Mouse (Mus musculus) heart, adult 9 months (tissue): ENCODE data around the gene M6pr.
"Not testable (repeated sequence)": the region's sequence is repeated elsewhere in the genome, so short reads cannot be mapped to it uniquely, and the experiment has no call there.

Experiments used
- DNase-seq, 2 experiments: peaks; one replicate each; pipeline ENCODE4 v3.0.0; 2022; ENCODE audit warnings: low spot score in 2 of 2

Gene M6pr

GRCm38 (mm10) chr6:122341038-122341810, 32.7 kb downstream of the M6pr start:
- DNase-seq, result no peak

- no peak for DNase-seq
Observed at GRCm38 (mm10) chr6:122342125-122342524, 33.6 kb downstream of the M6pr start.

GRCm38 (mm10) chr6:122343719-122344118, 35.2 kb downstream of the M6pr start:
- no peak for DNase-seq

- DNase-seq, result no peak
Observed at GRCm38 (mm10) chr6:122344386-122345116, 36.0 kb downstream of the M6pr start.

GRCm38 (mm10) chr6:122345731-122346130, 37.2 kb downstream of the M6pr start:
- DNase-seq, result no peak

GRCm38 (mm10) chr6:122346399-122346798, 37.9 kb downstream of the M6pr start:
- DNase-seq, result no peak

- DNase-seq, result not testable (repeated sequence)
Observed at GRCm38 (mm10) chr6:122347326-122347725, 38.8 kb downstream of the M6pr start.

GRCm38 (mm10) chr6:122355909-122356308, 47.4 kb downstream of the M6pr start:
- no peak for DNase-seq

- no peak for DNase-seq
Observed at GRCm38 (mm10) chr6:122357089-122357488, 48.6 kb downstream of the M6pr start.

- DNase-seq, result no peak
Observed at GRCm38 (mm10) chr6:122365706-122366105, 57.2 kb downstream of the M6pr start.

GRCm38 (mm10) chr6:122366287-122366686, 57.8 kb downstream of the M6pr start:
- DNase-seq, result no peak

GRCm38 (mm10) chr6:122366976-122367375, 58.5 kb downstream of the M6pr start:
- no peak for DNase-seq
